Mouse (Mus musculus) B cell, adult 2 months (primary cell): ENCODE results near the gene Rufy4.
A peak's percentile ranks its signal among the peaks of the same experiment; 100 is the strongest.

ENCODE experiments used
- DNase-seq, 2 experiments: peaks; one replicate each; pipeline ENCODE4 v3.0.0; 2022

Rufy4 gene

GRCm38 (mm10) chr1:74106214-74106613 is 19.1 kb upstream of the Rufy4 start:
- no peak for DNase-seq

GRCm38 (mm10) chr1:74107931-74108618 is 17.3 kb upstream of the Rufy4 start:
- DNase-seq, result no peak

GRCm38 (mm10) chr1:74109670-74110069 is 15.7 kb upstream of the Rufy4 start:
- no peak for DNase-seq

GRCm38 (mm10) chr1:74110932-74111695 is 14.2 kb upstream of the Rufy4 start:
- no peak for DNase-seq

GRCm38 (mm10) chr1:74111696-74112030 is 13.7 kb upstream of the Rufy4 start:
- DNase-seq, result no peak

- no peak for DNase-seq
Measured at GRCm38 (mm10) chr1:74113071-74113470, 12.3 kb upstream of the Rufy4 start.

- no peak for DNase-seq
Measured at GRCm38 (mm10) chr1:74117876-74118275, 7.5 kb upstream of the Rufy4 start.

- DNase-seq, result no peak
Measured at GRCm38 (mm10) chr1:74119115-74119514, 6.2 kb upstream of the Rufy4 start.

- DNase-seq, result no peak
Measured at GRCm38 (mm10) chr1:74121138-74121537, 4.2 kb upstream of the Rufy4 start.

- DNase-seq, result no peak
Measured at GRCm38 (mm10) chr1:74121821-74122576, 3.3 kb upstream of the Rufy4 start.

GRCm38 (mm10) chr1:74123215-74123614 is 2.1 kb upstream of the Rufy4 start:
- no peak for DNase-seq

GRCm38 (mm10) chr1:74124021-74124981 is 1.0 kb upstream of the Rufy4 start, which contains the start of gene Tns1:
Tns1 (minus strand) TSS chr1:74124449.
- DNase-seq, result peak; percentile 44 to 49

GRCm38 (mm10) chr1:74130883-74131659 is 5.7 kb downstream of the Rufy4 start:
- no peak for DNase-seq

GRCm38 (mm10) chr1:74132011-74132410 is 6.7 kb downstream of the Rufy4 start:
- DNase-seq, result no peak

GRCm38 (mm10) chr1:74133954-74134353 is 8.6 kb downstream of the Rufy4 start:
- no peak for DNase-seq

GRCm38 (mm10) chr1:74135326-74135950 is 10.1 kb downstream of the Rufy4 start:
- no peak for DNase-seq

- DNase-seq, result peak; percentile 21 to 29
Measured at GRCm38 (mm10) chr1:74139415-74139814, 14.1 kb downstream of the Rufy4 start.

GRCm38 (mm10) chr1:74141781-74142180 is 16.4 kb downstream of the Rufy4 start:
- DNase-seq, result no peak

GRCm38 (mm10) chr1:74149106-74149885 is 24.0 kb downstream of the Rufy4 start:
- no peak for DNase-seq

- no peak for DNase-seq
Measured at GRCm38 (mm10) chr1:74150101-74150500, 24.8 kb downstream of the Rufy4 start.
